Mouse (Mus musculus): ENCODE results near the gene Arhgap22.

Gene Arhgap22

DNA sequence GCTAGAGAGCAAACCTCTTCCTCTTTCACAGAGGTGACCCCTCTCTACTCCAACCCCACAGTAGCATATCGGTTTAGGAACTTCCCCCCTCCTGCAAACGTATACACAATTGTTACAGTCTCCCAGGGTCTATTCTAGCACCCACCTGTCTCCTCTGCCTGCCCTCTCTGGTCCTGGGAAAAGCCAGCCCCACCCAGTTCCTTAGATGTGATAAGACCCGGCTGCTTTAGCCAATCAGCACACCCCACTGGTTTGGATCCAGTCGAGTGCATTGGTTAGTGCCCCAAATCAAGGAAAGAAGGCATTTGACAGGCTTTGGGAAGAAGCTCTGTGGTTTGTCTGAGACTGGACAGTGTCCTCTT is 922 bp downstream of the Arhgap22 start:
- no peak for DNase-seq (ENCODE audit: low read depth)

DNA sequence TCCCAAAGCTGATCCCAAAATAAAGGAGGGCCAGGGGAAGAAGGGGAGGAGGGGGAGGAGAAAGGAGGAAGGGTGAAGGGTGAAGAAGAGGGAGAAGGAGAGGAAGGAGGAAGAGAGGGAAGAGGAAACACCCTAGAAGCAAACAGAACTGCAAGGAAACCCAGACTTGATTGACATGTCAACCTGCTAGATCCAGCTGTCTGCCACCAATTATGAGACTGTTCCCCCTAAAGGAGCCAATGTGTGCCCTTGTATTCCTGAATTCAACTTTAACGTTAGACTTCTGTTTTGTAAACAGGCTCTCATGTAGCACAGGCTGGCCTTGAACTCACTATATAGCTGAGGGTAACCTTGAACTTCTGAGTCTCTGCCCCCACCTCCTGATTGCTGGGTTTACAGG is 1.3 kb downstream of the Arhgap22 start:
- DNase-seq (ENCODE audit: low read depth): no peak

DNA sequence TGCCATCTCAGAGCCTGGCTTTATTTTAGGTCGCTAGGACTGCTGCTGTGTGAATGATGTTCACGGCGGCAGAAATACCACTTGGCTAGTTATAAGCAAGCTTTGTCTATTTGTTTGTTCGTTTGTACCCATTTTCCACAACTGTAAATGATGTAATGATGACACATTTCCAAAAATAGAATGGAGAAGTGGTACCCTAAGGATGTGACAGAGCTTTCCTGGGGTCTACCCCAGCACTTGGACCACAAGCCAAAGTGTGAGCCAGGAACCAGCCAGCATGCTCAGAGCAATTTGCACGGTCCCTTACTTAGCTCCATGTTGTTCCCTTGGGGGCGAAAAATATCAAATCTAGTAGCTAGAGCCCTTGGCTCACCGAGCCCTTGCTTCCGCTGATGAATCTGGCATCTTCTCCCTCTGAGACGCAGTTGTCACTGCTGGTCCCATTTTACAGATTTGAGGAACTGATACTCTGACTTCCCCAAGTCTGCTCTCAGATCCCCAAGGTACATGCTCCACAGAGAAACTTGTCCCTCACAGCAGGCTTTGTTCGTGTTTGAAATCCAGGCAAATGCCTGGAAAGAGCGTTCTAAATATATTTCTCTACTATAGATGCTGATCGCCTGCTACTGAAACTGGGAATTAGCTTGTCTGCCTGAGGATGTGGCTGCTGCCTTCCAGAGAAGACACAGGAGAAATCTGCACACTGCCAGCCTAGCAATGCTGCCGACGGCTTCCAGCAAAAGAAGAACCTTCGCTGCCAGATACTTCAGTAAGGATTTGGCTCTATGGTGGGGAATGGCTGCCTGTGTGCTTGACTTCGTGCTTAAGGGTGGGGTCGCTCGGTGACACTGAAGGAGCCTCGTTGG is 2.8 kb downstream of the Arhgap22 start:
- DNase-seq (ENCODE audit: low read depth): peak; percentile 54

DNA sequence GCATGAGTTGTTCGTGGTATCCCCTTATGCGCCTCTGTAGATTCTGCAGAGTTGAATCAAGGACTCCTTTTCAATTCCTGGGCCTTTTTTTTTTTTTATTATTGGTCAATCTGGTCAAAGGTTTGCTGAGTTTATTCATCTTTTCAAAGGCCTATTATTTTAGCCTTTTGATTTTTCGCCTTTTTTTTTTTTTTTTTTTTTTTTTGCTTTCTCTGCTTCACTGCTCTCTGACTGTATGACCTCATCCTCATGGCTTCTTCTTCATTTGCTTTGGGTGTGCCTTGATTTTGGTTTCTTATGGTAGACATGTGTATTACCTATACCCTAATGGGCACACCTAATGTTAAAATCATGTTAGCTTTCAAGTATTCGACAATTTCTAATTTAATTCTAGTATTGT is 11.4 kb downstream of the Arhgap22 start:
- DNase-seq (ENCODE audit: low read depth): no peak

DNA sequence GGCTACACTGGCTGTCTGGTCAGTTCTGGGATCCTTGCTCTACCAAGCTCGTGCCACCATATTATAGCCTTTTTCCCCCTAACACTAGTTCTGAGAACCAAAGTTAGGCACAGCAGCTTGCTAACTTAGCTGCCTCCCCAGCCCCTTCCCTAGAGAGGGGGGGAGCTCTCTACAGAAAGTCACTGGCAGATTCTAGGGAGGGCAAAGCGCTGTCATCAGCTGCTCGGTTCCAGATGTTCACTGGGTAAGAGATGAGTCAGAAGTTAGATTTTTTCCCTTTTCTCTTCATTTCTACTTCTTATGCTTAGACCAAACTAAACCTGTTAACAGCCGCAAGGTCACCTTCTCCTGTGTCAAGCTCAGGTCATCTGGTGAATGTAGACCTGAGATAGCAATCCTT is 16.8 kb downstream of the Arhgap22 start:
- DNase-seq (ENCODE audit: low read depth): peak; percentile 32

GRCm38 (mm10) chr14:33231311-33231710 is 17.5 kb downstream of the Arhgap22 start:
- DNase-seq (ENCODE audit: low read depth): peak; percentile 74

GRCm38 (mm10) chr14:33232048-33232447 is 18.2 kb downstream of the Arhgap22 start:
- DNase-seq (ENCODE audit: low read depth): peak; percentile 94

DNA sequence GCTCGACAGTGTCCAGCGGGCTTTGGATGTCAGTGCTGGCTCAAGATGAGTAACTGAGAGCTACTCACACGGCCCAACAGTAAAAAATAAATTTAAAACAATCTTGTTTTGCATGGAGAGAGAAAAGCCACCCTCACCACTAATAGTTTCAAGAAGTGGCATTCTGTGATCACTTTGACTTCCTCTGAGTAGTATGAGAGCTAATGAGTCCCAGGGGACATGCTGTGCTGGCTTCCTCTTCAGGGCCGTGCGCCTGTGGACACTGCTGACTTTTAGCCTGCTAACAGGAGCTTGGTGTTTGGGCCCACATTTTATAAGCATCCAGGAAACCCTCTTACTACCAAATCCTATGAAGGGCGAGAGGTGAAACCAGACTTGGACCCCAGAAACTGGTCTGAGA is 21.8 kb downstream of the Arhgap22 start:
- DNase-seq (ENCODE audit: low read depth): no peak

GRCm38 (mm10) chr14:33240400-33240799 is 26.6 kb downstream of the Arhgap22 start:
- peak; percentile 59 for DNase-seq (ENCODE audit: low read depth)

DNA sequence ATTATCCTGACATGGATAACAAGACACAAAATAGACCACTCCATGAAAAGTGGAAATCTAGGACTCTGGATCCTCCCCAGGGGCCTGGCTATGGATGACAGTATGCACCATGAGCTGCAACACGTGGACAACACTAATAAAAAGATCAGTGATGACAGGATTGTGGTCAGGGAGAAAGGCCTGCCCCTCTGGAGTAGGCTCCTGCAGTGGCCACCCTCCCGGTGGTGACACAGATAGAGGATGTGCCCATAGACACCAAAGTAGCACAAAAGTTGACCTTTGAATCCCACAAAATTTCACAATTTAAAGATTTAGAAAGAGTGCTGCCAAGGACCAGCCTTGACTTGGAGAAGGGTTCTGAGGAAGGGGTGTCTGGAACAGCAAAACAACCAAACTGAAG is 29.4 kb downstream of the Arhgap22 start:
- DNase-seq (ENCODE audit: low read depth): peak; percentile 69

DNA sequence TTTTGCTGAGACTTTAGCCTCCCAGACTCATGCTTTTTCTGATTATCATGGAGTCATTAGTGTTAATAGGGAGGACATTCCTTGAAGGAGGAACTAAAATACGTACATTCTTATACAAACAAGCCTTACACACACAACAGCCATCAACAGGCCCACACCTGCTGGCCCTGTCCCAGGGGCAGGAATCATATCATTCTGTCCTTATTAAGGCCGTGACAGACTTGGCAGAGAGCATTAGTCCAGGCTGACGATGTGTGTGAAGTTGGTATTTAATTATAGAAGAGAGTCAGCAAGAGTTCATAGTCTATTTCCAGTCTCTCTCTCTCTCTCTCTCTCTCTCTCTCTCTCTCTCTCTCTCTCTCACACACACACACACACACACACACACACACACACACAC is 30.7 kb downstream of the Arhgap22 start:
- no peak for DNase-seq (ENCODE audit: low read depth)

DNA sequence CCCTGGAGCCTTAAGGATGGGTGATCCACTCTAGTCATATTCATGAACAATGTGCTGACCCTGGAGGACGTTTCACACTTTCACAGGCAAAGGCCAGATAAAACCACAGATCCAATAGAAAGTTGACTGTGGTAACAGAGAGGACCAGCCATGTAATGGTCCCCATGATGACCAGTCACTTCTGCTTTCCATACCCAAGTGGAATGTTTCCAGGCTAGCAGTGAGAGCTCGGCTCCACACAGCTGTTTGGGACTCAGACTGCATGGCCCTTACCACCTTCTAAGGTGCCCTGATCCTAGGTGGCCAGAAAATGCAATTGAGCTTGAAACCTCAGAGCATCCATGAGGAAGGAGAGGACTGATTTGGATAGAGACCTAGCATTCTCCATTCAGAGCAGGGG is 31.1 kb downstream of the Arhgap22 start:
- peak; percentile 71 for DNase-seq (ENCODE audit: low read depth)

DNA sequence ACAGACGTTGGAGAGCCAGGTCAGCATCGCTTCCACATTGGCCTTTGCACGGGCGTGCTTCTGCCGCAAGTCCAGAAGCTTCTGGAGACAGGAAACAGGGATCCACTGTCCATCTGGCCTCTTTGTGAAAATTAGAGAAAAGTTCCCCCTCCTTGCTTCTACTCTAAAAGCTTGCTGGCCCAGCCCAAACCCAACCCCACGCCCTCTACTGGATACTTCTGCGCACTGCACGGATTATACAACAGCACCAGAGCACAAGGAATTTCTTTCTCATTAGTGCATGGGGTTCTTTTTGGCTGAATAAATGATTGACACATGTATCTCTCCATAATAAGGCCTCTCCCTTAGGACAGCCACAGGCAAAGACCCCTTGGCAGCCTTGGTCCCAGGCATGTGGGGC is 32.6 kb downstream of the Arhgap22 start:
- peak; percentile 47 for DNase-seq (ENCODE audit: low read depth)

- peak; percentile 99 for DNase-seq (ENCODE audit: low read depth)
Observed at GRCm38 (mm10) chr14:33247623-33248022, 33.8 kb downstream of the Arhgap22 start.

- no peak for DNase-seq (ENCODE audit: low read depth)
Observed at GRCm38 (mm10) chr14:33248741-33249140, 34.9 kb downstream of the Arhgap22 start.

DNA sequence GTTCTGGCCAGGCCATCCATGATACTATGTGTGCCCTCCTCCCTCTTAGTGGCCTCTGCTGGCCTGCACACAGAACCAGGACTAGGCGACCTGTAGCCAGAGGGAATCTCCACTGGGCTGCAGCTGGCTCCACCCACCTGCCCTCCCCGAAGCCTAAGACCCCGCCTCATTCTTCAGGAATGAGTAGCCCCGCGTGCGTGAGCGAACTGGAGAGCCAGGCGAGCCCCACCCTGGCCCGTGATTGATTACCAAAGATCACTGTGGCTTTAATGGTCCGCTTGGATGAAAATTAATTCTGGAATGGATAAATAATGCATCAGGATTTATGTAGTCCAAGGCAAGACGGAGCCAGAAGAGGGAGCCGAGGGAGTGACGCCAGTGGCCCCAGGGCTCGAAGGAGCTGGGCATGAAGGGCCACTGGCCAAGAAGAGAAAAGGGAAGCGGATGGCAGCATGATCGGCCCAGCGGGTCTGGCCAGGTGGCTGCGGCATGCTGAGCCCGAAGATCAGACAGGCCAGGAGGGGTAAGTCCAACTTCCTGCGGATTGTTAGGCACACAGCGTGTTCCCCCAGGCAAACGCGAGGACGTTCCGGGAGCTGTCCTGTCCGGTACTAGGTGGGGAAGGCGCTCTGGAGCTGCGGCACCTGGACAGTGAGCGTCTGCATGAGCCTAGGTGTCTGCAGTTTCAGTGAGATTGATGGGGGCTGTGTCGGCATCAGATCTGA is 36.6 kb downstream of the Arhgap22 start:
- no peak for DNase-seq (ENCODE audit: low read depth)

DNA sequence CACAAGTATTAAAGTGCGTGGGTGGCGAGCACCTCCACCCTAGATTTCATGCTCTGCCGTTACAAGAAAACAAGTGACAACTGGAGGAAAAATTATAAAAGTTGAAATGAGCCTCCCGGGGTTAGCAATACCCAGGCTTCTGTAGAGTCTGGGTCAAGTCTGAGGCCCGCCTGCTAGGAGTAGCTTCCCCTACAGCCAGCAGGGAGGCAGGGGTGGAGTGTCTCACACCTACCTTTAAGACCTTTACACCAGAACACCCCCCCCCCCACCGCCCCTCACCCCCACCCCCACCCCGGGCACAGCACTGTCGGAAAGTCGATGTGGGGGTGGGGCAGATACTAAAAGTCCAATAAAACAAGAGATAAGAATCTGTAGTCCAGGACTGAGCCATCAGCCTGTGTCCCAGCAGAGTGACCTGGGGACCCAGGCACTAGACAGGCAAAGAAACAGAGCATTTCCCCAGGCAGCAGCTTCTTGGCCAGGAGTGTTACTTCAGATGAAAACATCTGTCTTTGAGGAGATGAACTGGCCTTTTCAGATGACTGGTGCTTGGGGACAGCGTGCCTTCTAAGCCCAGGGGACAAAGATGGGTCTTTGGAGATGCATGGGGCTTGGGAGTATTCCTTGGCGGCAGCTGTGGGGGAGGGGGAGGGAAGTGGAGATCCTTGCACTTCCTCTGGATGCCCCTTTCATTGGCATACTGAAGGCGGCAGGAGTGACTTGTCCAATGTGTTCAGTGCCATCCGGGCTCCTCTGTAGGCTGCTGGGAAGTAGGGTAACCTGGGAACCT is 37.3 kb downstream of the Arhgap22 start:
- no peak for DNase-seq (ENCODE audit: low read depth)

DNA sequence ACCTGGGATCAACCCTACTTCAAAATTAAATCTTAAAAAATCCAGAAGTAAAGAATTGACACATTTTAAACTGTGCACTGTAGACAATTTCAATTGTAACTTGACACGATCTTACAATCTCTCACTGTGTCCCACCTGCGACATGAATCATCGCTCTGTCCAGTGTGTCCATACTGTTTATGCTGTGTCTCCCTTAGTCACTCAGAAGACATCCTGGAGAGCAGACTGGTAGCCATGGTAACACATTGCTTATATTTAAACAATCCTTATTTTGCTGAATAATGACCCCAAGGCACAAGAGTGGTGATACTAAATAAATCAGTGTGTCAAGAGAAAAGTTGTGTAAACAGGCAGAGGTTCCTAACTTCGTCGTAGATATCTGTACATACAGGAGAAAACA is 44.4 kb downstream of the Arhgap22 start:
- peak; percentile 34 for DNase-seq (ENCODE audit: low read depth)

GRCm38 (mm10) chr14:33260131-33260530 is 46.3 kb downstream of the Arhgap22 start:
- DNase-seq (ENCODE audit: low read depth): no peak

- DNase-seq (ENCODE audit: low read depth): peak; percentile 91
Observed at GRCm38 (mm10) chr14:33264795-33265194, 51.0 kb downstream of the Arhgap22 start.

- DNase-seq (ENCODE audit: low read depth): peak; percentile 76
Observed at GRCm38 (mm10) chr14:33276240-33276639, 62.4 kb downstream of the Arhgap22 start.

DNA sequence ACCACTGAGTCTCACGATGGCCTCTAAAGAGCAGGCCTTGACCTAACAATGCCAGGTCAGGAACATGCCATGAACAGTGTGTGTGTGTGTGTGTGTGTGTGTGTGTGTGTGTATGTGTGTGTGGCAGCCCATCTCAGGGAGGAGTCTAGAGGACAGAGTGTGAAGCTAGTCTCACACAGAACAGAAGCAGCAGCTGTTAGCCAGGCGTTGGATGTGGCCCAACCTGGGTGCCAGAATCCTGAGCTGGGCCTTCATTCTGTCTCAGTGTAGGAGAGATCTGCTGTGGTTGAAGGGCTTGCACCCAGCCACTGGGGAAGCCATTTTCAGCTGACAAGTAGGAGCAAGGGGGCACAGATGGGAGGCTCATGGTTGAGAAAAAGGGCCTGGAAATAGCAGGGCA is 64.5 kb downstream of the Arhgap22 start:
- no peak for DNase-seq (ENCODE audit: low read depth)

DNA sequence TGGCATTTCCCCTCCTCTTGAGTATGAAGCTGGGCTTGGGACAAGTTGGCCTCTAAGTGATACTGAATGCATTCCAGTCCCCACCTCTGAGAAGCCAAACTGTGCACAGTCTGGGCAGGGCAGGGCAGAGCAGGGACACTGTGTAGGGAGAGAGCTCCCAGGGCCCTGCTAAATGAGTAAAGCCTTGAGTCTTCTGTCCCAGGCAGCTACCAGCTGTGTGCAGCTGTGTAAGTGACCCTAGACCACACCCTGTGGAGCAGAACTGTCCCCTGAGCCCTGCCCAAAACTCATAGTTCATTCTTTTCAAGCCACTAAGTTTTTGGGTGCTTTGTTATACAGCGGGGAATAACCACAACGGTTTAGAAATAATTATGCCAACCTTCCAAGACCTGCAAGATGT is 67.1 kb downstream of the Arhgap22 start:
- DNase-seq (ENCODE audit: low read depth): no peak
